Mouse (Mus musculus): ENCODE measurements at regions not wholly inside any gene's neighbourhood (a gene's known extent, or its start where the extent isn't known, plus 50 kb on each side); places are given as distances from the start of the nearest gene placed in this dataset.
A peak's percentile ranks its signal among the peaks of the same experiment; 100 is the strongest.

GRCm38 (mm10) chr13:82849037-82849436 is 654.8 kb upstream of the Mef2c start:
- peak; percentile 17 for DNase-seq

GRCm38 (mm10) chr13:82869869-82870268 is 634.0 kb upstream of the Mef2c start:
- DNase-seq, result no peak

- no peak for DNase-seq
These were observed 629.7 kb upstream of the Mef2c start for GRCm38 (mm10) chr13:82874091-82874490.

- no peak for DNase-seq
These were observed 620.5 kb upstream of the Mef2c start for GRCm38 (mm10) chr13:82883368-82883767.

GRCm38 (mm10) chr13:82888755-82889154 is 615.1 kb upstream of the Mef2c start:
- DNase-seq, result no peak

GRCm38 (mm10) chr13:82892731-82893130 is 611.1 kb upstream of the Mef2c start:
- peak; percentile 25 for DNase-seq

- no peak for DNase-seq
These were observed 604.1 kb upstream of the Mef2c start for GRCm38 (mm10) chr13:82899686-82900085.

- no peak for DNase-seq
These were observed 601.7 kb upstream of the Mef2c start for GRCm38 (mm10) chr13:82902160-82902559.

- DNase-seq, result no peak
These were observed 600.2 kb upstream of the Mef2c start for GRCm38 (mm10) chr13:82903637-82904036.

- no peak for DNase-seq
These were observed 596.1 kb upstream of the Mef2c start for GRCm38 (mm10) chr13:82907689-82908088.

- DNase-seq, result no peak
These were observed 594.7 kb upstream of the Mef2c start for GRCm38 (mm10) chr13:82909151-82909550.

GRCm38 (mm10) chr13:82912859-82913258 is 591.0 kb upstream of the Mef2c start:
- no peak for DNase-seq

GRCm38 (mm10) chr13:82915194-82915593 is 588.6 kb upstream of the Mef2c start:
- DNase-seq, result no peak

- no peak for DNase-seq
These were observed 573.8 kb upstream of the Mef2c start for GRCm38 (mm10) chr13:82930010-82930409.

- DNase-seq, result no peak
These were observed 566.0 kb upstream of the Mef2c start for GRCm38 (mm10) chr13:82937856-82938255.

GRCm38 (mm10) chr13:82942691-82943341 is 561.0 kb upstream of the Mef2c start:
- no peak for DNase-seq

- no peak for DNase-seq
These were observed 556.9 kb upstream of the Mef2c start for GRCm38 (mm10) chr13:82946931-82947330.

- DNase-seq, result peak; percentile 3
These were observed 554.3 kb upstream of the Mef2c start for GRCm38 (mm10) chr13:82949541-82949940.

GRCm38 (mm10) chr13:82962333-82962732 is 541.5 kb upstream of the Mef2c start:
- DNase-seq, result no peak

- DNase-seq, result no peak
These were observed 532.1 kb upstream of the Mef2c start for GRCm38 (mm10) chr13:82971722-82972121.

- no peak for DNase-seq
These were observed 529.5 kb upstream of the Mef2c start for GRCm38 (mm10) chr13:82974210-82974811.

- no peak for DNase-seq
These were observed 502.7 kb upstream of the Mef2c start for GRCm38 (mm10) chr13:83001118-83001517.

- DNase-seq, result peak; percentile 1
These were observed 487.1 kb upstream of the Mef2c start for GRCm38 (mm10) chr13:83016686-83017085.

GRCm38 (mm10) chr13:83020829-83021228 is 483.0 kb upstream of the Mef2c start:
- peak; percentile 19 for DNase-seq

GRCm38 (mm10) chr13:83023972-83024371 is 479.9 kb upstream of the Mef2c start:
- DNase-seq, result no peak

All from kidney, adult 9 months (tissue).